Mouse (Mus musculus): ENCODE results near the gene Klk6. TPM values are rescaled to one million over a fixed set of nuclear protein-coding genes. Genes with fewer than 3 reads are reported as not detected.

Klk6 gene
- not detected for polyA plus RNA-seq (2014; fragmentation: Illumina TruSeq; extraction: RNeasy Lipid Tissue Mini Kit (QIAGEN cat#74804); ENCODE audit: low read depth, low replicate concordance)

DNA sequence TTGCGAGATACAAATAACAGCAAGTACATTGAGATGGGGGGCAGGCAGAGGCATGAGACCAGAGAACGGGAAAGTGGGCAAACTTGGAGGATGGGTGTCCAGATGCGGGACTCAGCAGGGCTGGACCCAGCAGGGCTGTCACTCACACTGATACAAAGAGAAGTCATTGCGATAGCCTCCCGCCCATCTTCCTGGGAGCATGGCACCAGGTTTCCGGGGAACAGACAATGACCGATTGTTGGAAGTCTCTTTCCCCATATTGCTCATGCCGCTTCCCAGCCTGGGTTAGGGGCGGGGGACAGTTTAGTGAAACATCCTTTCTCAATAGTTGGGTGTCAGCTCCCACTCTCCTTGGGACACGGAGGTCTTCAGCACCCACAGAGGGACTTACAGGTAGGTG, at the start of gene Klk6:
TSS of gene Klk6 (plus strand) at position 301 of the 400 bp plus-strand sequence.

DNA sequence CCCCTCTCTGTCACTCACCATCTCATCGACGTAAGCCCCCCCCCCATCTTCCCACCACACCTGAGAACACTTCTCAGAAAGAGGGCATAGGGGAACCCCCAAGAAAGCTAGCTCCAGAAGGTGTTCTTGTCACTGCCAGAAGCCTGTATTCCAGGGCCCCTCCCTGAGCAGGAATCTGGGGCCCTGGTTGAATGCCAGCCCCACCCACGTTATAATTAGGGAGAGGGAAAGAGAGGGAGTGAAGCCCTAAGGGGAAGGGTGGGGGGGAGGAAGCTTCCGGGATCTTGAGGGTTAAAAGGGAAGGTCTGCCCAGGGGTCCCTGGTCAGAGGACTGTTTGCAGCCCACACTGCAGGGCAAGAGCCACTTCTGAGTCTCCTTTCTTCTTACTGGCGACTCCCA, 43.6 kb upstream of the Klk6 start, which contains the start of gene Klk10:
TSS of gene Klk10 (plus strand) at position 290 of the 400 bp plus-strand sequence.

DNA sequence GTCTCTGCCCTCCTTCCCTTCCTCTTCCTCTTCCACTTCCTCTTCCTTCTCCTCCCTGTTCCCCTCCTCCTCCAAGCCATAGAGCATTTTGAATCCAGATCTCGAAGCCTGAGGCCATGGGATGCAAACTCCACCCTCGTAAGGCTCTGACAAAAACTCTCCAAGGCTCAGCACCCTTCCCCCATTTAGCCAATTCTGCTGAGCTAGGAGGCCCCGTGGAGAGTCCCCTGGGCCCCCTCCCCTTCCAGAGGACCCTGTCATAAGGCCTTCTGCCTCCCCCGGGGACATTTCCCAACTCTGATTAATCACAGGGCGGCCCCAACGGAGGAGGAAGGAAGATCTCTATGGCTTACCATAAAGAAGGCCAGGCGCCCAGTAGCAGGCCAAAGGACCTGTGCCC, 32.7 kb upstream of the Klk6 start, which contains the start of gene Klk9:
TSS of gene Klk9 (plus strand) at position 301 of the 400 bp plus-strand sequence.

DNA sequence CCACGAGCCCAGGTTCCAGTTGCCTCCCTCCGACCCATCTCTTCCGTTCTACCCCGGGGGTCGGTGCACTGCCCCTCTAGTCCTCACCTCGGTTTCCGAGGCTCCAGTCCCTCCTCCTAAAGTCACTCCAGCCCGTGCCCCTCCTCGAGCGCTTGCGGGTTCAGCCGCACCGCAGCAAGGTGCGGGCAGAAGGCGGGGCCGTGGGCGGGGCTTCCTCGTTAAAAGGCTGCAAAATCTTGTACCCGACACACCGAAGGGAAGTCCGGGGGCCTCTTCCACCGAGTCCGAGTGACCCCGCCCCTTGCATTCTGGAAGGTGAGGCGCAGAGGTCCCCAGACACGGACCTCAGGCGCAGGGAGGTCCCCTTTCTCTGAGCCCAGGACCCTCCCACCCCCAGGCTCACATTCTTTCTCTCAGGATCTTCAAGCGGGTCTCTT, 26.9 kb upstream of the Klk6 start, which contains the start of gene Klk8:
TSS of gene Klk8 (plus strand) at position 245 of the 437 bp plus-strand sequence.

GRCm38 (mm10) chr7:43810994-43811393, 13.3 kb upstream of the Klk6 start, which contains the start of gene Klk7:
Klk7 (plus strand) TSS chr7:43811294.

GRCm38 (mm10) chr7:43841701-43842100, 17.4 kb downstream of the Klk6 start, which contains the start of gene Klk5:
Klk5 (plus strand) TSS chr7:43841971.

DNA sequence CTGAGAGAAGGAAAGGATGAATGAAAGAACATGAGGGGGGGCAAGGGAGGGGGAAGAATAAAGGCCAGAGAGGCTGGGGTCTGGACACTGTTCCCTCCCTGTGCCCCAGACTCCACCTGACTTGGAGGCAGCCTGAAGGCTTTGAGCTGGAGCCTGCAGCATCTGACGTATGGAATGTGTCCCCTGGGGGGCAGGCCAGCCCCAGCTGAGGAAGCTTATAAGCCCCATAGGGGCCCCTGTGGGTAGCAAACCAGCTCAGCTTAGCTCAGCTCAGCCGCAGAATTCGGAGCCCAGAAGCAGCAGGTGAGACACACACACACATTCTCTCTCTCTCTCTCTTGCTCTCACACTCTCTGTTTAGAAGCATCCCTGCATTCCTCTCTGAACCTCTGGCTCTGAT, 56.6 kb downstream of the Klk6 start, which contains the start of gene Klk4:
TSS of gene Klk4 (plus strand) at position 249 of the 400 bp plus-strand sequence.

Other genes with a start within 250 kb of the Klk6 start
- 32.9 TPM for gene Zfp719, start 244.9 kb upstream of the Klk6 start, polyA plus RNA-seq (2014; fragmentation: Illumina TruSeq; extraction: RNeasy Lipid Tissue Mini Kit (QIAGEN cat#74804); ENCODE audit: low read depth, low replicate concordance)
- not detected for gene Zfp819, start 217.3 kb upstream of the Klk6 start, polyA plus RNA-seq (2014; fragmentation: Illumina TruSeq; extraction: RNeasy Lipid Tissue Mini Kit (QIAGEN cat#74804); ENCODE audit: low read depth, low replicate concordance)
- gene Ceacam18, start 189.8 kb upstream of the Klk6 start, polyA plus RNA-seq (2014; fragmentation: Illumina TruSeq; extraction: RNeasy Lipid Tissue Mini Kit (QIAGEN cat#74804); ENCODE audit: low read depth, low replicate concordance), result not detected
- 0.76 TPM for gene Siglece, start 164.3 kb upstream of the Klk6 start, polyA plus RNA-seq (2014; fragmentation: Illumina TruSeq; extraction: RNeasy Lipid Tissue Mini Kit (QIAGEN cat#74804); ENCODE audit: low read depth, low replicate concordance)
- gene Ctu1, start 152.5 kb upstream of the Klk6 start, polyA plus RNA-seq (2014; fragmentation: Illumina TruSeq; extraction: RNeasy Lipid Tissue Mini Kit (QIAGEN cat#74804); ENCODE audit: low read depth, low replicate concordance), result 2.8 TPM
- gene Klk14, start 134.1 kb upstream of the Klk6 start, polyA plus RNA-seq (2014; fragmentation: Illumina TruSeq; extraction: RNeasy Lipid Tissue Mini Kit (QIAGEN cat#74804); ENCODE audit: low read depth, low replicate concordance), result not detected
- not detected for gene Klk13, start 111.9 kb upstream of the Klk6 start, polyA plus RNA-seq (2014; fragmentation: Illumina TruSeq; extraction: RNeasy Lipid Tissue Mini Kit (QIAGEN cat#74804); ENCODE audit: low read depth, low replicate concordance)
- gene Klk12, start 55.6 kb upstream of the Klk6 start, polyA plus RNA-seq (2014; fragmentation: Illumina TruSeq; extraction: RNeasy Lipid Tissue Mini Kit (QIAGEN cat#74804); ENCODE audit: low read depth, low replicate concordance), result not detected
- gene Klk11, start 49.9 kb upstream of the Klk6 start, polyA plus RNA-seq (2014; fragmentation: Illumina TruSeq; extraction: RNeasy Lipid Tissue Mini Kit (QIAGEN cat#74804); ENCODE audit: low read depth, low replicate concordance), result not detected
- 0.58 TPM for gene Klk10, start 43.5 kb upstream of the Klk6 start, polyA plus RNA-seq (2014; fragmentation: Illumina TruSeq; extraction: RNeasy Lipid Tissue Mini Kit (QIAGEN cat#74804); ENCODE audit: low read depth, low replicate concordance)
- gene Klk9, start 32.6 kb upstream of the Klk6 start, polyA plus RNA-seq (2014; fragmentation: Illumina TruSeq; extraction: RNeasy Lipid Tissue Mini Kit (QIAGEN cat#74804); ENCODE audit: low read depth, low replicate concordance), result not detected
- gene Klk8, start 26.9 kb upstream of the Klk6 start, polyA plus RNA-seq (2014; fragmentation: Illumina TruSeq; extraction: RNeasy Lipid Tissue Mini Kit (QIAGEN cat#74804); ENCODE audit: low read depth, low replicate concordance), result not detected
- gene Klk7, start 13.2 kb upstream of the Klk6 start, polyA plus RNA-seq (2014; fragmentation: Illumina TruSeq; extraction: RNeasy Lipid Tissue Mini Kit (QIAGEN cat#74804); ENCODE audit: low read depth, low replicate concordance), result not detected
- gene Klk5, start 17.5 kb downstream of the Klk6 start, polyA plus RNA-seq (2014; fragmentation: Illumina TruSeq; extraction: RNeasy Lipid Tissue Mini Kit (QIAGEN cat#74804); ENCODE audit: low read depth, low replicate concordance), result not detected
- gene Klk4, start 56.7 kb downstream of the Klk6 start, polyA plus RNA-seq (2014; fragmentation: Illumina TruSeq; extraction: RNeasy Lipid Tissue Mini Kit (QIAGEN cat#74804); ENCODE audit: low read depth, low replicate concordance), result not detected
- gene Klk15, start 109.2 kb downstream of the Klk6 start, polyA plus RNA-seq (2014; fragmentation: Illumina TruSeq; extraction: RNeasy Lipid Tissue Mini Kit (QIAGEN cat#74804); ENCODE audit: low read depth, low replicate concordance), result not detected
- not detected for gene Klk1b8, start 126.2 kb downstream of the Klk6 start, polyA plus RNA-seq (2014; fragmentation: Illumina TruSeq; extraction: RNeasy Lipid Tissue Mini Kit (QIAGEN cat#74804); ENCODE audit: low read depth, low replicate concordance)
- not detected for gene Klk1b1, start 142.3 kb downstream of the Klk6 start, polyA plus RNA-seq (2014; fragmentation: Illumina TruSeq; extraction: RNeasy Lipid Tissue Mini Kit (QIAGEN cat#74804); ENCODE audit: low read depth, low replicate concordance)
- not detected for gene Klk1b9, start 151.6 kb downstream of the Klk6 start, polyA plus RNA-seq (2014; fragmentation: Illumina TruSeq; extraction: RNeasy Lipid Tissue Mini Kit (QIAGEN cat#74804); ENCODE audit: low read depth, low replicate concordance)
- gene Klk1b11, start 171.4 kb downstream of the Klk6 start, polyA plus RNA-seq (2014; fragmentation: Illumina TruSeq; extraction: RNeasy Lipid Tissue Mini Kit (QIAGEN cat#74804); ENCODE audit: low read depth, low replicate concordance), result not detected
- gene Klk1b26, start 187.7 kb downstream of the Klk6 start, polyA plus RNA-seq (2014; fragmentation: Illumina TruSeq; extraction: RNeasy Lipid Tissue Mini Kit (QIAGEN cat#74804); ENCODE audit: low read depth, low replicate concordance), result not detected
- gene Klk1b27, start 227.8 kb downstream of the Klk6 start, polyA plus RNA-seq (2014; fragmentation: Illumina TruSeq; extraction: RNeasy Lipid Tissue Mini Kit (QIAGEN cat#74804); ENCODE audit: low read depth, low replicate concordance), result not detected